Comparison of ENCODE assay signal across 9 mouse cellular contexts in genomic region chr4:33545577-33545879, GRCm38 (mm10).
A peak's percentile ranks its signal among the peaks of the same experiment; 100 is the strongest.
DNase-seq lines count a peak whose midpoint lies in the region; ATAC-seq and TF ChIP-seq lines count a peak whose summit lies in the region.
"Had no signal": no experiment of that assay in that cellular context is flagged by ENCODE, and none has a peak within 500 bp of the region (broad histone marks: within the 10 kb centered on the region; RNA-seq: fewer than 3 reads in every experiment).

No protein-coding gene starts in this region.

- peaks cover 7% of the 10 kb centered on the region; the same call in 1 of the 2 replicates for H3K4me1 ChIP-seq in lung, embryonic 16.5 days (replicated peaks; ENCODE audit: control insufficient read depth, insufficient read depth, low read length)
- no peaks in the 10 kb centered on the region for H3K4me1 ChIP-seq in lung, adult 2 months (ENCODE audit: control insufficient read depth, insufficient read depth, low read length)
- peaks cover 3% of the 10 kb centered on the region for H3K4me1 ChIP-seq in hindbrain, embryonic 11.5 days (replicated peaks; ENCODE audit: control insufficient read depth, insufficient read depth, low read length)

- no peaks in the 10 kb centered on the region for H3K9me3 ChIP-seq in lung, embryonic 16.5 days (ENCODE audit: control insufficient read depth, low read length)
- no peaks in the 10 kb centered on the region for H3K9me3 ChIP-seq in hindbrain, embryonic 11.5 days (ENCODE audit: control insufficient read depth, low read length)

- no peak overlapping the region for H3K27ac ChIP-seq in lung, embryonic 16.5 days (ENCODE audit: low read length)
- no peak overlapping the region for H3K27ac ChIP-seq in hindbrain, embryonic 11.5 days (ENCODE audit: low read depth, low read length)
- H3K27ac ChIP-seq: layer of hippocampus, adult 2 months had no signal

- ATAC-seq in lung, embryonic 16.5 days (ENCODE audit: low read depth): peak; percentile 80
- peak; percentile 48 for ATAC-seq in hindbrain, embryonic 11.5 days (ENCODE audit: low FRiP score)

- H3K4me2 ChIP-seq in lung, embryonic 16.5 days (ENCODE audit: low read depth, low read length): peak overlapping the region; percentile 34; the same call in 1 of the 2 replicates
- H3K4me2 ChIP-seq in hindbrain, embryonic 11.5 days (replicated peaks; ENCODE audit: low read depth, low read length): no peak overlapping the region

- WGBS in lung, embryonic 16.5 days: 18% methylated on average over 6 of the region's 6 CpGs
- WGBS in lung, adult 2 months: 46% methylated on average over 6 of the region's 6 CpGs
- WGBS in hindbrain, embryonic 11.5 days: 46% methylated on average over 6 of the region's 6 CpGs

- no peaks in the 10 kb centered on the region for H3K36me3 ChIP-seq in lung, embryonic 16.5 days (ENCODE audit: control insufficient read depth, insufficient read depth, low read length)
- no peaks in the 10 kb centered on the region for H3K36me3 ChIP-seq in hindbrain, embryonic 11.5 days (ENCODE audit: control insufficient read depth, insufficient read depth, low read length)

- no peaks in the 10 kb centered on the region for H3K27me3 ChIP-seq in lung, embryonic 16.5 days (ENCODE audit: control insufficient read depth, insufficient read depth, low read depth, low read length)
- H3K27me3 ChIP-seq in hindbrain, embryonic 11.5 days (ENCODE audit: control insufficient read depth, insufficient read depth, low read length): no peaks in the 10 kb centered on the region

- no peak overlapping the region for H3K9ac ChIP-seq in lung, embryonic 16.5 days (ENCODE audit: low read length)
- no peak overlapping the region for H3K9ac ChIP-seq in hindbrain, embryonic 11.5 days (ENCODE audit: low read depth, low read length)

- intact Hi-C loops in gastrocnemius, postnatal 36 days (cut with DNase I): no loop called here

- no peak overlapping the region for H3K4me3 ChIP-seq in lung, embryonic 16.5 days (ENCODE audit: low read length)
- no peak overlapping the region for H3K4me3 ChIP-seq in lung, adult 2 months (replicated peaks; ENCODE audit: extremely low read depth, low read depth, low read length)
- no peak overlapping the region for H3K4me3 ChIP-seq in hindbrain, embryonic 11.5 days (ENCODE audit: low read depth, low read length)
- H3K4me3 ChIP-seq: layer of hippocampus, adult 2 months had no signal

- no peak for DNase-seq in lung, adult 2 months
- peak; percentile 28 for DNase-seq in hindbrain, embryonic 11.5 days (ENCODE audit: low spot score)
- DNase-seq in lung, postnatal 14 days: peak; percentile 25
- DNase-seq in retina, postnatal 7 days (ENCODE audit: low read depth, low spot score): peak; percentile 21
- DNase-seq in gastrocnemius, postnatal 36 days: no peak
- DNase-seq in heart, adult 8-10 months (ENCODE audit: low spot score): no peak
- DNase-seq: adrenal gland, postnatal 14 days had no signal

- no peak for TF ChIP-seq CTCF in lung, adult 2 months (IDR thresholded peaks at IDR 0.05; ENCODE audit: insufficient read depth, low read length)

- TF ChIP-seq POLR2A in lung, adult 2 months (IDR thresholded peaks at IDR 0.05; ENCODE audit: borderline replicate concordance, extremely low read depth, low read depth, low read length): no peak

Comparison
In these comparisons a context has a peak if more than half of its experiments do, and no peak if none do; other contexts are left out.
1. DNase-seq: peak in hindbrain, embryonic 11.5 days (single experiment), lung, postnatal 14 days (single experiment) and retina, postnatal 7 days (single experiment); none in lung, adult 2 months (single experiment), gastrocnemius, postnatal 36 days (0 of 2) and heart, adult 8-10 months (single experiment).